Mouse (Mus musculus): ENCODE data around the gene Abcc8. TPM values are rescaled to one million over a fixed set of nuclear protein-coding genes. Genes with fewer than 3 reads are reported as not detected.

Abcc8 gene
- total and polyA plus RNA-seq, 3 experiments = not detected

DNA sequence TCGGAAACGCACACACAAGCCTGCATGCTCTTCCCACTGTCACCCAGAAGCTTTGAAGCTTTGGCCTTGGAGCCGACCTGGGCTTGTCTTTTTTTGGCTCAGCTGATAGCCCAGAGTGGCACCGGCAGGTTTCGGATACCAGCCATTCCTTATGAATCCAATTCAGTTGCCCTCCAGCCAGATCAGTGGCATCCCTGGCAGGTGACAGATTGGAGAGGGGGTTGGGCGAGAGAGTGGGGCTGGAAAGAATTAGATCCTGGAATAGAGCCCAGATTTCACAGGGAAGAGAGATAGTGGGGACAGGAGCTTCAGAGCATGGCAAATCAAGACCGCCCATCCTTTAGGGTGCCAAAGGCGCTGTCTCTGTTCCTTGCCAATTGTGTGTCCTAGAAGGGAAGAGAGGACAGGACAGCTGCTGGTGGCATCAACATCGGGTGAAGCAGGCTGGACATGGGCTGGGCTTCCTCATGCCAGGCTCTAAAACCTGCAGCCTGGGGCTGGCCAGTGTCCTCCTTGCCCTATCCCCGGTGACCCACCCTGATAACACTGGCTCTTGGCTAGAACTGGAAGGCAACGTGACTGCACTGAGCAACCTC lies 17.6 kb downstream of the Abcc8 start:
- Histone ChIP-seq H3K27me3 (replicated peaks) (peaks cover 89% of the 10 kb centered on the region), H3K9me3 (replicated peaks; ENCODE audit: low read length) (no peaks in the 10 kb centered on the region)
- in situ Hi-C loops (cut with MboI; ENCODE audit: low pct_ligation_motif_present, low pct_unique_long_range_greater_than_20kb, low sequenced_read_pairs) = no loop called here

GRCm38 (mm10) chr7:46161615-46162014 lies 18.2 kb downstream of the Abcc8 start:
- H3K9ac ChIP-seq (ENCODE audit: insufficient read depth, low read depth) = no peak overlapping the region
- no peaks in the 10 kb centered on the region for H3K36me3 ChIP-seq (replicated peaks in 1 of 2; ENCODE audit: control insufficient read depth in 1 of 2, insufficient read depth in 1 of 2, low read length in 1 of 2)
- no peak overlapping the region for H3K4me2 ChIP-seq (ENCODE audit: insufficient read depth, low read depth, poor library complexity, severe bottlenecking)
- no peak overlapping the region for H3K27ac ChIP-seq (ENCODE audit: insufficient read depth, low read depth)
- no peak overlapping the region for H3K4me3 ChIP-seq (replicated peaks in 1 of 3; ENCODE audit: low read depth in 2 of 3, low read length in 2 of 3, poor library complexity in 1 of 3)
- peaks cover 89% of the 10 kb centered on the region for H3K27me3 ChIP-seq (replicated peaks)
- in situ Hi-C loops (cut with MboI; ENCODE audit: low pct_ligation_motif_present, low pct_unique_long_range_greater_than_20kb, low sequenced_read_pairs) = no loop called here
- DNase-seq (ENCODE audit: extremely low read depth) = no peak
- H3K9me3 ChIP-seq (replicated peaks; ENCODE audit: low read length) = no peaks in the 10 kb centered on the region
- no peaks in the 10 kb centered on the region for H3K79me2 ChIP-seq (replicated peaks; ENCODE audit: control insufficient read depth, extremely low read depth, insufficient read depth, poor library complexity, severe bottlenecking)
- no peaks in the 10 kb centered on the region for H3K4me1 ChIP-seq (ENCODE audit: control insufficient read depth in 1 of 2, insufficient read depth in 2 of 2)
- TF ChIP-seq ZC3H11A (IDR thresholded peaks at IDR 0.05; ENCODE audit: low read depth, low read length) (no peak), GABPA (IDR thresholded peaks at IDR 0.05; ENCODE audit: insufficient replicate concordance, low read depth, low read length) (no peak), POLR2A (IDR thresholded peaks at IDR 0.05; ENCODE audit: low read depth, low read length) (no peak), PAX5 (IDR thresholded peaks at IDR 0.05; ENCODE audit: low read length) (no peak), MEF2A (IDR thresholded peaks at IDR 0.05; ENCODE audit: borderline replicate concordance, low read depth, low read length) (no peak), ETS1 (conservative IDR thresholded peaks at IDR 0.05; ENCODE audit: low read depth, low read length) (no peak), UBTF (IDR thresholded peaks at IDR 0.05; ENCODE audit: low read depth, low read length) (no peak)
- dilution Hi-C loops (cut with MboI; ENCODE audit: extremely low pct_ligation_motif_present, extremely low pct_unique_long_range_greater_than_20kb, low sequenced_read_pairs) = no loop called here

More for the DNA sequence above, 17.6 kb downstream of the Abcc8 start:
- Histone ChIP-seq H3K4me2 (ENCODE audit: insufficient read depth, low read depth, poor library complexity, severe bottlenecking) (no peak overlapping the region), H3K4me1 (ENCODE audit: control insufficient read depth in 1 of 2, insufficient read depth in 2 of 2) (no peaks in the 10 kb centered on the region), H3K79me2 (replicated peaks; ENCODE audit: control insufficient read depth, extremely low read depth, insufficient read depth, poor library complexity, severe bottlenecking) (no peaks in the 10 kb centered on the region), H3K4me3 (replicated peaks in 1 of 3; ENCODE audit: low read depth in 2 of 3, low read length in 2 of 3, poor library complexity in 1 of 3) (no peak overlapping the region), H3K36me3 (replicated peaks in 1 of 2; ENCODE audit: control insufficient read depth in 1 of 2, insufficient read depth in 1 of 2, low read length in 1 of 2) (no peaks in the 10 kb centered on the region), H3K27ac (ENCODE audit: insufficient read depth, low read depth) (no peak overlapping the region), H3K9ac (ENCODE audit: insufficient read depth, low read depth) (no peak overlapping the region)
- TF ChIP-seq UBTF (IDR thresholded peaks at IDR 0.05; ENCODE audit: low read depth, low read length) = no peak
- TF ChIP-seq E2F4 (IDR thresholded peaks at IDR 0.05; ENCODE audit: insufficient replicate concordance, low read depth, low read length) = no peak
- TF ChIP-seq RCOR1 (conservative IDR thresholded peaks at IDR 0.05; ENCODE audit: low read depth, low read length) = no peak
- TF ChIP-seq MAX (IDR thresholded peaks at IDR 0.05; ENCODE audit: low read length) = no peak
- no peak for TF ChIP-seq IRF4 (IDR thresholded peaks at IDR 0.05; ENCODE audit: low read depth, low read length)
- no peak for TF ChIP-seq CHD2 (IDR thresholded peaks at IDR 0.05; ENCODE audit: low read length)
- no peak for TF ChIP-seq EP300 (IDR thresholded peaks at IDR 0.05; ENCODE audit: low read length)
- TF ChIP-seq SIN3A (IDR thresholded peaks at IDR 0.05; ENCODE audit: low read length) = no peak
- TF ChIP-seq RAD21 (IDR thresholded peaks at IDR 0.05; ENCODE audit: low read depth, low read length) = no peak
- TF ChIP-seq MAFK (IDR thresholded peaks at IDR 0.05; ENCODE audit: insufficient replicate concordance, low read length) = no peak
- TF ChIP-seq KAT2A (IDR thresholded peaks at IDR 0.05; ENCODE audit: insufficient replicate concordance, low read length) = no peak
- no peak for TF ChIP-seq POLR2AphosphoS2 (IDR thresholded peaks at IDR 0.05; ENCODE audit: low read depth, low read length)
- TF ChIP-seq ZNF384 (IDR thresholded peaks at IDR 0.05; ENCODE audit: low read depth, low read length) = no peak
- TF ChIP-seq MEF2A (IDR thresholded peaks at IDR 0.05; ENCODE audit: borderline replicate concordance, low read depth, low read length) = no peak
- no peak for TF ChIP-seq CTCF (conservative IDR thresholded peaks at IDR 0.05 in 1 of 2, IDR thresholded peaks at IDR 0.05 in 1 of 2; ENCODE audit: low read depth in 2 of 2, low read length in 2 of 2)
- TF ChIP-seq ELF1 (IDR thresholded peaks at IDR 0.05; ENCODE audit: low read depth, low read length) = no peak
- TF ChIP-seq ZKSCAN1 (IDR thresholded peaks at IDR 0.05; ENCODE audit: borderline replicate concordance, low read depth, low read length) = no peak
- no peak for TF ChIP-seq JUN (IDR thresholded peaks at IDR 0.05; ENCODE audit: insufficient read depth, low read depth, low read length)
- TF ChIP-seq NRF1 (IDR thresholded peaks at IDR 0.05; ENCODE audit: low read depth, low read length) = no peak
- no peak for DNase-seq (ENCODE audit: extremely low read depth)
- dilution Hi-C loops (cut with MboI; ENCODE audit: extremely low pct_ligation_motif_present, extremely low pct_unique_long_range_greater_than_20kb, low sequenced_read_pairs) = no loop called here

Measured in CH12.LX (cell line).